In the genomic region with DNA sequence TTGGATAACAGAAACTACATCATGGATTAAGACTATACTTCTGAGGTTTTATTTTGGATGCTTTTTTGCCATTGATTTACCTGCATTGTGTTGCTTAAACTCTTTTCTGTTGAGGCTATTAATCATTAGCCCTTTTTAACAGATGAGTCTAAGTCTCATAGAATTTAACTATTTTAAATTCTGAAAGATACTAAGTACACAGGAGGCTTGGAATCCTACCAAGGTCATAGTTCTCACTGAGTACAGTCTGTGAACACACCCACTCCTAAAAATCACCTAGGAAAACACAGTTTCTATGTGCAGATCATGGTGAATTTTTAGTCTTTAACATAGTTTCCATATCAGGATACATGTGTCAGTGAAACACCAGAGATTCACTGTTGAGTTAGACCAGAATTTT, we compare ENCODE assay signal across 17 mouse cellular contexts.
"Had no signal": no experiment of that assay in that cellular context is flagged by ENCODE, and none has a peak within 500 bp of the region (broad histone marks: within the 10 kb centered on the region; RNA-seq: fewer than 3 reads in every experiment).

No protein-coding gene starts in this region.

- DNase-seq: lung, adult 2 months; lung, postnatal 14 days; lung, postnatal 36 days; right cerebral cortex, postnatal 14 days; thymus, adult 2 months; thymus, postnatal 25 days; thymus, postnatal 4 days had no signal

- H3K36me3 ChIP-seq: lung, embryonic 15.5 days; midbrain, embryonic 13.5 days; midbrain, embryonic 15.5 days; neural tube, embryonic 12.5 days; stomach, embryonic 15.5 days had no signal

- H3K27me3 ChIP-seq: lung, embryonic 15.5 days; midbrain, embryonic 15.5 days; neural tube, embryonic 12.5 days; stomach, embryonic 15.5 days had no signal

- H3K9ac ChIP-seq: lung, embryonic 15.5 days; midbrain, embryonic 13.5 days; midbrain, embryonic 15.5 days; neural tube, embryonic 12.5 days; stomach, embryonic 15.5 days had no signal

- H3K4me3 ChIP-seq: lung, embryonic 15.5 days; megakaryocyte, embryonic 14.5 days; midbrain, embryonic 13.5 days; midbrain, embryonic 15.5 days; neural tube, embryonic 12.5 days; stomach, embryonic 15.5 days had no signal

- H3K27ac ChIP-seq: lung, embryonic 15.5 days; macrophage; midbrain, embryonic 13.5 days; midbrain, embryonic 15.5 days; neural tube, embryonic 12.5 days; stomach, embryonic 15.5 days; stomach, postnatal 0 days had no signal

- H3K4me2 ChIP-seq: lung, embryonic 15.5 days; midbrain, embryonic 11.5 days; midbrain, embryonic 13.5 days; midbrain, embryonic 15.5 days; neural tube, embryonic 12.5 days; stomach, embryonic 15.5 days had no signal

- ATAC-seq: lung, postnatal 0 days; midbrain, embryonic 13.5 days; midbrain, embryonic 15.5 days had no signal

- H3K9me3 ChIP-seq: lung, embryonic 15.5 days; midbrain, embryonic 13.5 days; midbrain, embryonic 15.5 days; neural tube, embryonic 12.5 days; stomach, embryonic 15.5 days had no signal
